ENCODE assay signal across 19 mouse cellular contexts in genomic region chr1:190144416-190144815, GRCm38 (mm10). TPM values are rescaled to one million over a fixed set of nuclear protein-coding genes. Genes with fewer than 3 reads are reported as not detected.
"Had no signal": no experiment of that assay in that cellular context is flagged by ENCODE, and none has a peak within 500 bp of the region (broad histone marks: within the 10 kb centered on the region; RNA-seq: fewer than 3 reads in every experiment).

No protein-coding gene starts in this region.

- H3K9me3 ChIP-seq: limb, embryonic 12.5 days; limb, embryonic 15.5 days; liver, embryonic 12.5 days; liver, embryonic 15.5 days; lung, embryonic 15.5 days; midbrain, embryonic 10.5 days; midbrain, embryonic 13.5 days had no signal

- H3K27me3 ChIP-seq: limb, embryonic 15.5 days; liver, embryonic 12.5 days; liver, embryonic 15.5 days; midbrain, embryonic 13.5 days had no signal

- H3K9ac ChIP-seq: limb, embryonic 12.5 days; limb, embryonic 15.5 days; liver, embryonic 12.5 days; liver, embryonic 15.5 days; lung, embryonic 15.5 days; midbrain, embryonic 13.5 days had no signal

- H3K4me1 ChIP-seq: liver, embryonic 12.5 days; liver, embryonic 15.5 days; lung, embryonic 15.5 days; megakaryocyte, embryonic 14.5 days had no signal

- H3K36me3 ChIP-seq: limb, embryonic 12.5 days; limb, embryonic 15.5 days; liver, embryonic 12.5 days; lung, embryonic 15.5 days had no signal

- H3K4me3 ChIP-seq: limb, embryonic 12.5 days; limb, embryonic 15.5 days; liver, embryonic 12.5 days; liver, embryonic 15.5 days; lung, embryonic 15.5 days; megakaryocyte, embryonic 14.5 days; midbrain, embryonic 10.5 days; midbrain, embryonic 13.5 days; myocyte had no signal

- ATAC-seq: liver, embryonic 12.5 days; midbrain, embryonic 13.5 days; midbrain, embryonic 16.5 days had no signal

- H3K27ac ChIP-seq: kidney, postnatal 0 days; limb, embryonic 12.5 days; limb, embryonic 15.5 days; liver, embryonic 12.5 days; liver, embryonic 15.5 days; lung, embryonic 15.5 days; midbrain, embryonic 10.5 days; midbrain, embryonic 13.5 days had no signal

- DNase-seq: kidney, postnatal 25 days; left cerebral cortex, postnatal 4 days; lung, adult 18-20 months; lung, postnatal 10 days; lung, postnatal 36 days; thymus, adult 18-20 months; thymus, postnatal 36 days had no signal

- H3K4me2 ChIP-seq: limb, embryonic 12.5 days; limb, embryonic 15.5 days; liver, embryonic 12.5 days; liver, embryonic 15.5 days; lung, embryonic 15.5 days; midbrain, embryonic 13.5 days had no signal

RNA-seq across cellular contexts. Expression of gene Prox1, which starts 26.1 kb away (rescaled TPM):
- total RNA-seq: monocyte, adult 5-6 weeks had no signal
